Mouse (Mus musculus): ENCODE results near the gene Pdss2.

Gene Pdss2

DNA sequence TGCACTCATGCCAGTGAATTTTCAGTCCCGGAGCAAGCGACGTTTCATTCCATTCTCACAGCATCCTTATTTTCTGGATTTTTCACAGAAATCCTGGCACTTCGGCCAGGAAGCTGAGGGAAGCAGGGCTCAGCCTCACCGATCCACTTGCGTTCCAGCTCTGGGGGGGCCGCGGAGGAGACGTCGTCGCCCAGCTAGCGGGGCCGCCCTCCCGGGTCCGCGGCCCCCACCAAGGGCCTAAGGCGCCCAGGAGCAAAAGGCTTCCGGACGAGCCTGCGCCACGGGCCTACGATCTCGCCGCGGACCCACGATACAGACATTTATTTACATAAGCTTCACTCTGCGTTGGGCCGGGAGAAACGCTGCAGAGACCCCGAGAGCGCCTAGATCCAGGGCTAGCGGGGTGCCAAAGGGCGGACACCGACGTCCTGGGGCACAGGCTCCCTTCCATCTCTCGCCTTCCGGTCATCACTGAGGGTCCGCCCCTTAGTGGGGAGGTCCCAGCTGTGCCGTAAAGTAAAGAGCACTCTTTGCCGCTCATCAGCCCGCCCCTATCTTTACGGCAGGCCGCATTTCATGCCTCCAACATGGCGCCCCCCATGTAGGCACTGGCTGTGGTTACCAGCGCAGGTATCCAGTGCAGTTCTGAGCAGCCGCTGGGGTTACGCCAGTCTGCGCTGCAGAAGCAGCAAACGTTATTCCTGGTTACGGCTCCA lies at the start of gene Pdss2:
Gene Pdss2 (plus strand): TSS at position 577 of the 716 bp plus-strand sequence.
- peak; percentile 87 for DNase-seq (ENCODE audit: extremely low read depth, insufficient read length, low spot score)

DNA sequence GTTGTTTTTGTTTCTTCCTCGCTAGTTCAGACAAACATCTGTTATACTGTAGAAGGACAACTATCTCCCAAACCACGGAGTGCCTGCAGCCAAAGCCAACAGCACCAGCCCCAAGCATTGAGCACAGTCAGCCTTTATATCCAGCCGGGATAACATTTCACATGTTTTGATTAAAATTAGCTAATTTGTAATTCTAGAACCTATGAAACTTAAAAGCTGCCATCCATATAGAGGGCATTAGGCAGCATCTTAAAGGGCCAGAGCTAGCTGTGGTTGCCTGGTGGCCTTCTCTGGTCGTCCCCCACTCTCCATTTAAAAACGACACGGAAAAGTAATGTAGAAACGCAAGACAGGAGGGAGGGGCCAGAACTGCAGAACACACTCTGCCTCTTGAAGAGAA lies 49.2 kb upstream of the Pdss2 start:
- DNase-seq (ENCODE audit: extremely low read depth, insufficient read length, low spot score): no peak

DNA sequence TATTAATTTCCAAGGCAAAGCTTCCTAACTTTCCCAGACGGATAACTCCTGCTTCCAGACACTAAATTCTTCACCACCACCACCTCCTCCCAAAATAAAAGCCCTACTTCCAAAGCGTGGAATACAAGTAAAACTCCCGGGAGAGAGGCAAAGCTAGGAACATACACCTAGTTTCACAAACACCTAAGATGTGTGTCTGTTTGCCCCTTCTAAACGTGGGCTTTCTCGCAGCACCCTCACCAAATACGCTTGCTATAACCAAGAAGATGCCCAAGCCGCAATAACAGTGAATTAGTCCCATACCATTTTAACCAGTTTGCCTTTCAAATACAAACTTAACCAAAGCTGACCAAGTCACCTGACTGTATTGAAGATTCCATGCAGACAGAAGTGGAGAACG lies 48.7 kb upstream of the Pdss2 start:
- no peak for DNase-seq (ENCODE audit: extremely low read depth, insufficient read length, low spot score)

DNA sequence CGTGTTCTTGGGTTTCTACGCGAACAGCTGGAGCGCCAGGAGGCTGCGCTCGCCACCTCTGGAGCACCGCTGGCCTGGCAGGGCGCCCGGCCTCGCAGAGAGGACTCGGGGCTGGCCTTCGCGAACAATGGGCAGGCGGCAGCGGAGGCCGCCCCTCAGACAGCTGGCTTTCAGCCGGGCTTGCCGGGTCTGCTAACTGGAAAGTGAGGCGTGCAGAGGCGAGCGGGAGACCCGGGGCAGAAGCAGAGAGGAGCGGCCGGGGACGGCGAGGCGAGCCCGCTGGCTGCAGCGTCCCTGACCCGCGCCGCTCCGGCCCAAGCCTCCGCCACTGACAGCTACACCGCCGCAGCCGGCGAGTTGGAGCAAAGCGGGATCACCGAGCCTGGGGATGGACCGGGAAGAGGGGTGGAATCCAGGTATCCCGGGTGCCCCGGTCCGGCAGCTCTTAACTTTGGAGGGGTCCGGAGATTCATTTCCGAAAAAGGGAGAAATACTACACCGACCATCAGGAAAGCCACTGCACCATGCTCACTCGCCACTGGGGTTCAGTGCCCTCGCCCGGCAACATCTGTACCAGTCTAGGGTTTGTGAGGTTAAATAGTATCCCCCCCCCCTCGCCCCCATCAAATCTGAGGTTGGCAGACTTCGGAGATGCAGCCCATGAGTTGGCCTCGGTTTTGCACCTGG lies 48.0 kb upstream of the Pdss2 start:
- DNase-seq (ENCODE audit: extremely low read depth, insufficient read length, low spot score): no peak

DNA sequence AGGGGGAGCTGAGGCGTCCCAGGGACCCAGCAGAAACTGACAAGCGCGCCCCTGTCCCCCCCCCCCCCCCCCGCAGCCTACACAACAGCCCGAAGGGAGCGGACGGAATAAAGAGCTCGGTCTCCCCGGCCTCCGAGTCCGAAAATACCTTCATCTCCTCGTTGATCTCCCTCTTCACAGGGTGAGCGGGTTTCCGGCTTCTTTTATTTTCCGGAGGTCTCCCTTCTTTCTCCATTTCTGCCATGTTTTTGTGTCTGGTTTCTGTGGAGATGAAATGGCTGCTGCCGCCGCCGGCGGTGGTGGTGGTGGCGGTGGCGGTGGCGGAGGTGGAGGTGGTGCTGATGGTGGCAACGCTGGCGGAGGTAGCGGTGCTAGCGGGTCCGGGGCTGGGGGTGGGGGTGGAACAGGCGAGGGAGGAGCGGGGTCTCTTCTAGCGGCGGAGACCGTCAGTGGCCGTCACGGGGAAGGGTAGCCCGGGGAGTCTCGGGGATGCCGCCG lies 47.4 kb upstream of the Pdss2 start:
- DNase-seq (ENCODE audit: extremely low read depth, insufficient read length, low spot score): no peak

DNA sequence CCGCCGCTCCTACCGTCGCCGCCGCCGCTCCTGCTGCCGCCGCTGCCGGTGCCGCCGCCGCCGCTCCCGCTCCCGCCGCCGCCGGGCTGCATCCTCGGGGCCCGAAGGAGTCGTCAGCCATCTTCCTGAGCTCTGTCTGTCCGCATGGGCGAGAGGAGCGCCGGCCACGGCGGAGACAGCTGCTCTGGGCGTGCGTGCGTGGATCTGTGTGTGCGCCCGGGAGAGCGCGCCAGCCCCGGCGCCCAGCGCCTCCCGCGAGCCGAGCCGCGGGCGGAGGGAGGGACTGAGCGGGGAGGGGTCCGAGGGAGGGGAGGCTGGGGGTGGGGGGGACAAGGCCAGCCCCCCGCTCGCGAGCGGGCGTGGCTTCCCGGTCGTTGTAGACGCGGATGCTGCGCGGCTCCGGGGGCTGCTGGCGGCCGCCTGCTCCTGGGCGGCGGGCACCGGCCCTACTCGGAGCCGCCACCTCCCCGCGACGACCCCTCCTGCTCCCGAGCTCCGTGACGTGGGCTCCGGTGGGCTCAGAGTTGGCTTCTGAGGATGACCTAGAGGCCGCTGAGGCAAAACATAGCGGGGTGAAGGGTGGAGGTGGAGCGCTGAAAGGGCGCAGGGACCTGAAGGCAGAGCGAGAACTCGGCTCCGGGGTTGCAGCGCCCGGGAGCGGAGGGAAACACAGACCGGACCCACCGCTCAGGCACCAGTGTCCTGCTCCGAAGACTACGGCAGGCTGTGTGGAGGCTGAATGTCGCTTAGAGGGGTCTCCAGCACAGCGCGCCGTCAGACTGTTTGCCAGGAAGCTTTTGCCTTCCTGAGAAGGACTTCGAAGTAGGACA lies 46.7 kb upstream of the Pdss2 start, which contains the start of the genes Sobp and 9030612E09Rik:
Gene Sobp (minus strand): TSS at position 205 of the 830 bp plus-strand sequence.
Gene 9030612E09Rik (plus strand): TSS at position 379 of the 830 bp plus-strand sequence.
- DNase-seq (ENCODE audit: extremely low read depth, insufficient read length, low spot score): no peak

DNA sequence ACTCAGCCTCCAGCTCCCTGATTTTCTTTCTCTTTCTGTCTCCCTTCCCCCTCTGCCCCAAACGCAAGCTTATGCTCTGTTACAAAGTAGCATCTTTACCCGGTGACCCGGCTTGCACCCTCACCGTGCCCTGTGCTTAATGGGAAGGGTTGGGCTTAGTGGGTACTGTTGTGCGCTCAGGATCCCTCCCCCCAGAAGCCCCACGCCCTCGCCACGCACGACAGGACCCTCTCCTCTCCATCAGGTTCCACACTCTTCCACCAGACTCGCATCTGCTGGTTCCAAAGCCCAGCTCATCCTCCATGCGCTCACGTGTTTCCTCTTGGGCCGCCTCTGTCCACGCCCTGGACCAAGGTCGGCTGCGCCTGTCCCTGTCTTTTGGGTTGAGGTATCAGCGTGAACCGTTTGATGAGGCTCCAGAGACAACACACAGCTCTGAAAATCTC lies 46.1 kb upstream of the Pdss2 start:
- no peak for DNase-seq (ENCODE audit: extremely low read depth, insufficient read length, low spot score)

DNA sequence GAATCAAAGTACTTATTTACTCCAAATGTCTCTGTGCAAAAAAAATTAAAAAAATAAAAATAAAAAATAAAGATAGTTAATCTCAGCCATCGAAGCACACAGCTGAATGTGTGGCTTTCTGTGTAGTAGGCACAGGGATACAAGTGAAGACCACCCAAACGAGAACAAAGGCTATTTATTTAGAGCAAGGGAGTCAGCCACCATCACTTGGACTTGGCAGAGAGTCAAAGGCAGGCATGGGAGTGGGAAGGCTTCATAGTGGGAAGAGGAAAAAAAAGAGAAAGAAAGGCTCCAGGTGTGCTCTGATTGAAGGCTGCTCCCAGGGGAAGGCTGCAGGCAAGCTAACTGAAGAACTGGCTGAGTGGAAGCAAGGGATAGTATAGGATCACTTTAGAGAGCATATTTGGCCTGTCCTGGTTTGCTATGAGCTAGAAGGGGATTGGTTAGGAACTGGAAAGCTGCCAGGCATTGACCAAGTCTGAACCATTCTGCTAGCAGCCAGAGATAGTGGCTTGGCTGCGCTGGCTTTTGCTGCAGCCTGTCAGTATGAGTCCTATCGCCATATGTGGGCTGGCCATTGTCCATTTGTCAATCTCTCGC lies 40.9 kb upstream of the Pdss2 start:
- no peak for DNase-seq (ENCODE audit: extremely low read depth, insufficient read length, low spot score)

DNA sequence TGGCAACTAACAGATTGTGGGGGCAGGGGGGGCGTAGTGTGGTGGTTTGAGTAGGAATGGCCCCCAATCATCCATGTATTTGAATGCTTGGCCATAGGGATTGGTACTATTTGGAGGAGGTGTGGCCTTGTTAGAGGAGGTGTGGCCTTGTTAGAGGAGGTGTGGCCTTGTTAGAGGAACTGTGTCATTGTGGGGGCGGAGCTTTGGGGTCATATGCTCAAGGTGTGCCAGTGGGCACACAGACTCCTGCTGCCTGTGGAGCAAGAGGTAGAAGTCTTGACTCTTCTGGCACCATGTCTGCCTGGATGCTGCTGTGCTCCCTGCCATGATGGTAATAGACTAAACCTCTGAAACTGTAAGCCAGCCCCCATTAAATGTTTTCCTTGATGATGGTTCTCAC lies 21.1 kb upstream of the Pdss2 start:
- no peak for DNase-seq (ENCODE audit: extremely low read depth, insufficient read length, low spot score)

DNA sequence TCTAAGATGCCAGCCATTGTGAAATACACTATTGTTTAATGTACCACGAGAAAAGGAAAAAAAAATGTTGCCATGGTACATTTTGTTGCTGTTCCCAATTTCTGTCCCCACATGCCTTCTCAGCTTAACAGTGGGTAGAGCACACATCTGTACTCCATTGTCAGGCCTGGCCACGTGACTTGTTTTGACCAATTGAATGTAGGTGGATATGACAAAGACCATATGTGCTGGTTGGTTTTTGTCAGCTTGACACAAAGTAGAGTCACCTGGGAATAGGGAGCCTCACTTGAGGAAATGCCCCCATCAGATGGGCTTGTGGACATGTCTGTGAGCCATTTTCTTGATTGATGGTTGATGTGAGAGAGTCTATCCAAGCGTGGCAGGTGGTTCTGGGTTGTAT lies 17.4 kb upstream of the Pdss2 start:
- DNase-seq (ENCODE audit: extremely low read depth, insufficient read length, low spot score): no peak

DNA sequence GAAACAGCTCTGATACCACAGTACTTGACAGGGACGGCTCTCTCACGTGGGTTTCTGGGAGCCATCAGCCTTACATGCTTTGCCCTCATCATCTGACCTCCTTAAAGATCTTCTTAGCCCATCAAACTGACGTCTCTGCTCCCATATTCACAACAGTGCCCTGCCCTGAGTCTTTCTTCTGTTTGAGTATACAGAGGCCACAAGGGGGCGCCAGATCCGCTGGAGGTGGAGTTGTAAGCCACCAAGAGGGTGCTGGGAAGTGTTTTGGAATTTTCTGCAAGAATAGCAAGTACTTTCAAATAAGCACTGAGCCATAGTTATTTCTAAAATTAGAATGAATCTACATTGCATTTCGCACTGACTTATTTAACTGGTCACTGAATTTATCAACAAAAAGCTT lies 9.4 kb upstream of the Pdss2 start:
- DNase-seq (ENCODE audit: extremely low read depth, insufficient read length, low spot score): no peak

DNA sequence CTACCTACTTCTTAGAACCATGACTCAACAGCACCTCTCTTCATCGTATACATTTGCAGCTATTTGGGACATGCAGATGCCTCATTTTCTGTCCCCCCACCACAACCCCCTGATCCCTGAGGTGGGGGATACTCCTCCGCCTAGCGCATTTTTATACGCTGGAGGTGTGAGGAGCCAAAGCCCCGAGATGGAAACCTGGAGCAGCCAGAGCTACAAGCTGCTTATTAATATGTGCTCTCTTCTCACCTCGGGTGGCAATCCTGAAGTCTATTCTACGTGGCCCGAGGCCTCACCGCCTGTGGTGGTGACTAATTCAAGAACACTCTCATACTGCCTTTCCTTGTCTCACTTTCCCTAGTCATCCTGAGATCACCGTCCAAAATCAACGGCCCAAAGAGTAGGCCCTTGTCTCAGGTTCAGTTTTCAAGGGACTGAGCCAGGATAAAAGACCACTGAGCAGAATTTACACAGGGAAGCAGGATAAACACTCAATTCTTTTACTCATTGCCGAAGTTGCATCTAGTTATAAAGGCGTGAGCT lies 3.9 kb upstream of the Pdss2 start:
- peak; percentile 59 for DNase-seq (ENCODE audit: extremely low read depth, insufficient read length, low spot score)

DNA sequence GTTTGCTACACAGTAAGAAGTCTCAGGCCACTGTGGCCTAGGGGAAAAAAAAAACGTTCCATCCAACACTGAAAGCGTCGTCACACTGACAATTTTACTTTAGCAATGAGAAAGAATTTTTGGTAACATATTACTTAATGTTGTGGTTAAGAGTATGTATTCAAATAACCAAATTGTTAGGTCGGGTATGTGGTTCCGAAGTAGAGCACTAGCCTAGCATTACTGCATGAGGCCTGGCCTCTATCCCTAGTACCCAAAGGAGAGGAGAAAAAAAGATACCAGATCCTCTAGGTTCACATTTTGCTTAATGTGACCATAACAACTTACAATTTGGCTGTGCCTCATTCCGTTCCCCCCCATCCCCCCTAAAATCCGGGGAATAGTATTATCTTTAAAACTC lies 807 bp upstream of the Pdss2 start:
- DNase-seq (ENCODE audit: extremely low read depth, insufficient read length, low spot score): peak; percentile 30

DNA sequence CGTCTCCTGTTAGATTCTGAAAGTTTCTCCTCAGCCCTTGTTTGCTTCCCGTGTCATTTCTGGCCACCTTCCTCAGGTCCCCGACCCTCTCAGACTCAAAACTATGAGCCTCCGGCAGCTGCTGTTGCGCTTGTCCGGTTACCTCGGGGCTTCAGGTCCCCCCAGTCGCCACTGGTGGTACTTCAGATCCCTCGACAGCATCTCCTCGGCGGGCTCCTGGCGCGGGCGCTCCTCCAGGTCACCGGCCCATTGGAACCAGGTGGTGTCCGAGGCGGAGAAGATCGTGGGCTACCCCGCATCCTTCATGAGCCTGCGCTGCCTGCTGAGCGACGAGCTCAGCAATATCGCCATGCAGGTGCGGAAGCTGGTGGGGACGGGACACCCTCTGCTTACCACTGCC lies 373 bp downstream of the Pdss2 start:
- DNase-seq (ENCODE audit: extremely low read depth, insufficient read length, low spot score): no peak

DNA sequence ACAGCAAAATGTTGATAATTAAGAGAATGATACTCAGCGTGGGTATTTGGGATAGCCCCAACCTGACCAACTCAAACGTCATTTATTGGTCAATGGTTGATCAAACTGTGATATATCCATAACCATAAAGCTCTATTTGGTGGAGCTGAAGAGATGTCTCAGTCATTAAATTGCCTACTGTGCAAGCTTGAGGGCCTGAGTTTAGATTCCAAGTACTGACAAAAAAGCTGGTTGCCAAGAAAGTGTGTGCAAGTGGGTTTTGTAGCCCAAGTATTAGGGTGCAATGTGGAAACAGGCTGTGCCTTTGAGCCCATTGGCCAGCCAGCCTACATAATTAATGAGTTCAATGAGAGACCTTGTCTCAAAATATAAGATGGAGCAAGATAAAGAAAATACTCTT lies 2.1 kb downstream of the Pdss2 start:
- DNase-seq (ENCODE audit: extremely low read depth, insufficient read length, low spot score): no peak

DNA sequence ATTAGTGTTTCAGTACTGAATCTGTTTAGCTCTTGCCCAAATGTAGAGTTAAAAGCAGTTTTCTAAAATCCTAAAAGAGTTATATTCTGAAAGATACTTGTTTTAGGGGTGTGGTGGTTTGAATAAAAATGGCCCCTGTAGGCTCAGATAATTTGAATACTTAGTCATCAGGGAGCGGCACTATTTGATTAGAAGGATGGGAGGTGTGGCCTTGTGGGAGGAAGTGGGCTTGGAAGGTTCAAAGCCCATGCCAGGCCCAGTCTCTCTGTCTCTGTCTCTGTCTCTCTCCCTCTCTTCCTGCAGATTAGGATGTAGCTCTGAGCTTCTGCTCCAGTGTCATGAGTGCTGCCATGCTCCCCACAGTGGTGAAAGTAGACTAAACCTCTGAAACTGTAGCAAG lies 5.1 kb downstream of the Pdss2 start:
- peak; percentile 36 for DNase-seq (ENCODE audit: extremely low read depth, insufficient read length, low spot score)

DNA sequence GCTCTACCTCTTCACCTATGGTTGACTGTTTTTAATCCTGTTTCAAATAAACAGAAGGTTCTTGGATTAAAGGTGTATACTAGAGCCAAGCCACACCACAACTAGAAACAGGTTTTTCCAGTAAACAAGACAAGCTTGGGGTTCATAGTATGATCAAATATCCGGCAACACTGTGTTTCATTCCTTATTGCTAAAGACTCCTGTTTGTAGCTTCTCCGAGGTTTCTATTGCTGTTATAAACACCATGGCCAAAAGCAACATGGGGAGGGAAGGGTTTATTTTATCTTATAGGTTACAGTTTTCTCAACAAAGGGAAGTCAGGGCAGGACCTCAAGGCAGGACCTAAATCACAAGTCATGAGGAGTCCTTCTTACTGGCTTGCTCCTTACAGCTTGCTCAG lies 8.0 kb downstream of the Pdss2 start:
- no peak for DNase-seq (ENCODE audit: extremely low read depth, insufficient read length, low spot score)

DNA sequence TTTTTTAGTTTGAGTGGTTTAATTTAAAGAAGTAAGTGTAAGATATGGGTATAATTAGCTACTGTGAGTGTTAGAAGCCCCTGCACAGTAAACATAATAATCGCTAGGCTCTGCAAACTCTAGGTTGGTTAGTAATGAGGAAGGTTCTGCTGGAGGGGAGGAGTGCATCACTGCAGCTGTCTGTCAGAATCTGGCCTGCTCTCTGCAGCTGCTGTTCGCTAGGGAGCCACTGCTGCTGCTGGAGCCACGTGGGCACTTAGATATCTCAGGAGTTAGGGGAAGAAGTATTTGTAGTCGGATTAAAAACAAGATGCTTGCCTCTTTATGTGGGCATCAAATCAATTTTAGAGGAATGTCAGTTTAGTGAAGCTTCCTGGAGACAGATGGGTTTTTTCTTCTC lies 13.2 kb downstream of the Pdss2 start:
- no peak for DNase-seq (ENCODE audit: extremely low read depth, insufficient read length, low spot score)

DNA sequence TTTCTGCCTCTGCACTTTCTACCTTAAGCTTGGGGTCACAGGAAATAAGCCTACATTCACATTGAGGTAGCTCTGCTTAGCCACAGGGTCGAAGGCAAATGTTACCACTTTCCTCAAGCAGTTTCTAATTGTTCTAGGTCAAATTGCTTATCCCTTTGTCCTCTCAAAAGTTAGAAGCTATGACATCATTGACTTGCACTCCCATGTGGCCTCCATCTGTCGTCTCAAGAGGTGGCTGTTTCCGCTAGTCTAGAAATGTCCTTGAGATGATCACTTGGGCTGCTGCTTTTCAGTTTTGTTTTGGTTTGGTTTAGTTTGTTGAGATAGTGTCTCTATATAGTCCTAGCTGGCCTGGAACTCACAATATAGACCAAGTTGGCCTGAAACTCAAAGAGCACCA lies 13.7 kb downstream of the Pdss2 start:
- no peak for DNase-seq (ENCODE audit: extremely low read depth, insufficient read length, low spot score)
